Mouse (Mus musculus) kidney, postnatal 0 days (tissue): ENCODE data around the gene Pnliprp1. TPM values are rescaled to one million over a fixed set of nuclear protein-coding genes. Genes with fewer than 3 reads are reported as not detected.

Experiments used
- ATAC-seq: fragments of 200-750 bp; cut with Nextera tagmentation; replicated peaks from 2 replicates; pipeline ENCODE4 v1.8.0; 2017; ENCODE audit warnings: low read depth, moderate number of reproducible peaks, moderate TSS enrichment, moderate library complexity; ENCODE audit not compliant: low FRiP score
- DNase-seq: peaks from one replicate; pipeline ENCODE4 v3.0.0-alpha.2; 2016; ENCODE audit warnings: low spot score
- H3K27ac ChIP-seq: fragments of 300-500 bp; sonication (generic); 2 replicates; pipeline ENCODE4 v1.5.1; 2014; ENCODE audit warnings: mild to moderate bottlenecking
- H3K27me3 ChIP-seq: fragments of 300-500 bp; sonication (generic); 2 replicates; pipeline ENCODE4 v1.6.1; 2014; ENCODE audit warnings: low read length, mixed read lengths; ENCODE audit not compliant: insufficient read depth
- H3K36me3 ChIP-seq: fragments of 300-500 bp; sonication (generic); 2 replicates; pipeline ENCODE4 v1.6.1; 2014; ENCODE audit warnings: low read length, mixed read lengths; ENCODE audit not compliant: insufficient read depth
- H3K4me1 ChIP-seq: fragments of 300-500 bp; sonication (generic); replicated peaks from 2 replicates; pipeline ENCODE4 v1.6.1; 2014; ENCODE audit warnings: antibody characterized with exemption, low read length, mixed read lengths; ENCODE audit not compliant: insufficient read depth
- H3K4me2 ChIP-seq: fragments of 300-500 bp; sonication (generic); 2 replicates; pipeline ENCODE4 v1.6.1; 2014; ENCODE audit warnings: mild to moderate bottlenecking, low read length, moderate library complexity, mixed read lengths
- H3K4me3 ChIP-seq: fragments of 300-500 bp; sonication (generic); replicated peaks from 2 replicates; pipeline ENCODE4 v1.5.1; 2014; ENCODE audit warnings: low read depth, low read length
- H3K9ac ChIP-seq: fragments of 300-500 bp; sonication (generic); 2 replicates; pipeline ENCODE4 v1.6.1; 2014; ENCODE audit warnings: low read depth, low read length
- H3K9me3 ChIP-seq: fragments of 300-500 bp; sonication (generic); replicated peaks from 2 replicates; pipeline ENCODE4 v1.6.1; 2016; ENCODE audit warnings: low read length, inconsistent platforms, mixed read lengths
- CTCF ChIP-seq: IDR thresholded peaks from 2 replicates; pipeline ENCODE4 v1.5.1; 2016; ENCODE audit warnings: antibody characterized with exemption, low read depth, mild to moderate bottlenecking, moderate library complexity
- WGBS: fragments of 180-500 bp; shearing (Covaris S2); extraction: QIAGEN DNeasy Blood & Tissue Kit; methylation state at CpG from one replicate; pipeline ENCODE4 v1.1.7; 2014; 5-methylcytosine and 5-hydroxymethylcytosine counted together
- polyA plus RNA-seq: library from polyadenylated mRNA; unstranded; fragments of >200 nt; fragmentation: Nextera tagmentation; extraction: Ambion mirVana; gene quantifications from 2 replicates; pipeline ENCODE4 v1.2.1, GENCODE M21; 2015

Pnliprp1 gene
- polyA plus RNA-seq, 1 experiment from 2014 or later: not detected

DNA sequence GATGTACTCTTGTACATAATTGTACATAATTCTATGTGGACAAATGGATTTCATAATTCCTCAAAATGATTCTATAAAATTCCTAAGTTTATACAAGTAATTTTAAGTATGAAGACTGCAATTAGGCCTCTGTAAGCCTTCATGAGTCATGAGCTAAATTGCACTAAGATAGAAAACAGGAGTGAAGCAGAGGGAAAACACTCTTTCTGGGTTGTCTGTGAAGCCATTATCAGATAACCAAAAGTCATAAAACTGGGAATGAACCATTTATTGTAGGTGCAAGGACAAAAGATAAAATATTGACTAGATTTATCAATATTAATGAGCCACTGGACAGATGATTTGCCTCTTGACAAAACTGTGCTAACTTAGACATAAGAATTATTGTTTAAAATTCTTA lies 8.2 kb upstream of the Pnliprp1 start:
- Histone ChIP-seq H3K9ac (no peak overlapping the region), H3K9me3 (no peaks in the 10 kb centered on the region), H3K4me2 (no peak overlapping the region), H3K27ac (no peak overlapping the region), H3K4me3 (no peak overlapping the region), H3K4me1 (no peaks in the 10 kb centered on the region), H3K27me3 (no peaks in the 10 kb centered on the region), H3K36me3 (no peaks in the 10 kb centered on the region)
- no peak for TF ChIP-seq CTCF
- DNase-seq (no peak), ATAC-seq (no peak)

DNA sequence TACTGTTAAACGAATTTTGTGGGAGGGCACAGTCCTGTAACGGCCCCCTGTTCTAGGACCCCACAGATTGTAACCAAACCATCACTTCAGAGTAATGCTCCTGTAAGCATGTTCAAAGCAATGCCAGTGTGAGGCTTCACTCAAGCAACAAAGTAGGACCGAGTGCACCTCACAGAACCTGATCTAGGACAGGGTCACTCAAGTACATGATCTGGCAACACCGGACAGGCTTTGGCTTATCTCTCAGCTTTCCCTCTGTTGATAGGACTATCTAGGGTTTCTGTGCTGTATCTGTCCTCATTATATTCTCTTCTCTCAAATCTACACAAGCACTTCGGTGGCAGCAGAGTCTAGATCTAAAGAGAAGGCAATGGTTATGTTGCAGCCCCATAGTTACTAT lies 2.1 kb upstream of the Pnliprp1 start:
- H3K4me3 ChIP-seq: no peak overlapping the region
- no peak overlapping the region for H3K4me2 ChIP-seq
- H3K4me1 ChIP-seq: no peaks in the 10 kb centered on the region
- no peaks in the 10 kb centered on the region for H3K27me3 ChIP-seq
- DNase-seq: no peak
- H3K36me3 ChIP-seq: no peaks in the 10 kb centered on the region
- no peak for TF ChIP-seq CTCF
- no peak for ATAC-seq
- no peak overlapping the region for H3K27ac ChIP-seq
- WGBS: 78% methylated on average over 5 of the region's 5 CpGs
- H3K9me3 ChIP-seq: no peaks in the 10 kb centered on the region
- no peak overlapping the region for H3K9ac ChIP-seq

DNA sequence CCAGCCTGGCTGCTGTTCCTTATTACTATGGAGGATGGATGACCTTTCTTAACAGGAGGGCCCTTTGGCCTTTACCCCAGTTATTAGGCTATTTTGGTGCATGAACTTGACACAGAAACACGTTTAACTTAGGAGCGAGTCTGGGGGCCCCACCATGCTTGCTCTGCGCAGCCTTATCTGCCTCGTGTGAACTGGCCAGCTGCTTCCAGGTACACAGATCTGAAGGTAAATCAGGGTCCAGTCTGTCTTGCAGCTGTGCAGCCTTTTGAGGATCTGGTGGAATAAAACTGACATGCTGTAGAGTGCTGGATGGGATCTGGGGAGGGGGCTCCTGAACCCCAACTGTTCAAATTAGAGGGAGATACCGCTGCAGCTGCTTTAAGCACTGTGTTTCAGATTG lies 931 bp upstream of the Pnliprp1 start:
- no peak for TF ChIP-seq CTCF
- H3K9me3 ChIP-seq: no peaks in the 10 kb centered on the region
- no peaks in the 10 kb centered on the region for H3K4me1 ChIP-seq
- H3K4me3 ChIP-seq: no peak overlapping the region
- no peaks in the 10 kb centered on the region for H3K27me3 ChIP-seq
- H3K27ac ChIP-seq: no peak overlapping the region
- 72% methylated on average over 5 of the region's 5 CpGs for WGBS
- no peak for DNase-seq
- H3K4me2 ChIP-seq: no peak overlapping the region
- H3K36me3 ChIP-seq: no peaks in the 10 kb centered on the region
- H3K9ac ChIP-seq: no peak overlapping the region
- ATAC-seq: no peak

DNA sequence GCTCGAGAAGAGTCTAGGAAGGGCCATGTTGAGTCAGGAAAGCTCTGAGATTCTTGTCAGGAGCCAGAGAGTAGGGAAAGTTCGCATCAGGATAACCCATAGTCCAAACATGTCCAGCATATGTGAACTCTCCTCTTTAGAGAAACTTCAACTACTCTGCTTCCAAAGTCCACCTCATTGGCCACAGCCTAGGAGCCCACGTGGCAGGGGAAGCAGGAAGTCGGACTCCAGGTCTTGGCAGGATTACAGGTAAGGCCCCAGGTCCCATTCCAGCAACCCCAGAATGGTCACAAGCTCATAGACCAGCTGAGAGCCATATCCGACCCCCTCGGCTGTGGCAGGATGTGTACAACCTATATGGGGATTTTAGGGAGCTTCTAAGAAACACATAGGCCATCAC lies 4.5 kb downstream of the Pnliprp1 start:
- Histone ChIP-seq H3K9ac (no peak overlapping the region), H3K4me1 (no peaks in the 10 kb centered on the region), H3K4me3 (no peak overlapping the region), H3K9me3 (no peaks in the 10 kb centered on the region), H3K36me3 (no peaks in the 10 kb centered on the region), H3K4me2 (no peak overlapping the region), H3K27me3 (no peaks in the 10 kb centered on the region), H3K27ac (no peak overlapping the region)
- 82% methylated on average over 6 of the region's 6 CpGs for WGBS
- ATAC-seq: no peak
- no peak for DNase-seq
- TF ChIP-seq CTCF: no peak

DNA sequence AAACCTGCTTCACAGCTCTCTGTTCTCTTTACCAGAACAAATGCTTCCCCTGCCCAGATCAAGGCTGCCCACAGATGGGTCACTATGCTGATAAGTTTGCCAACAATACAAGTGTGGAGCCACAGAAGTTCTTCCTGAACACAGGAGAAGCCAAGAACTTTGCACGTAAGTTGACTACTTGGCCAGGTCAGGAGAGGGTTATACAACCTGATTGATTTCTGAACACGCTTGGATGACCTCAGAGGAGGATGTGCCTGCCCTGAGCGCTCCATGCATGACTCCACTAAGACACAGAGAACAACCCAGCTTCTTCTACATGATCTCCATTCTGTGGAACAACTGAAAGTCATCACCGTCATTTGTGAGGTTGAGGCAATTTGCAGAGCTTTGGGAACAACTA lies 9.4 kb downstream of the Pnliprp1 start:
- DNase-seq: no peak
- Histone ChIP-seq H3K9me3 (no peaks in the 10 kb centered on the region), H3K27ac (no peak overlapping the region), H3K4me3 (no peak overlapping the region), H3K27me3 (no peaks in the 10 kb centered on the region), H3K36me3 (no peaks in the 10 kb centered on the region), H3K9ac (no peak overlapping the region), H3K4me2 (no peak overlapping the region), H3K4me1 (no peaks in the 10 kb centered on the region)
- WGBS: 56% methylated on average over 4 of the region's 4 CpGs
- ATAC-seq: no peak
- TF ChIP-seq CTCF: no peak

DNA sequence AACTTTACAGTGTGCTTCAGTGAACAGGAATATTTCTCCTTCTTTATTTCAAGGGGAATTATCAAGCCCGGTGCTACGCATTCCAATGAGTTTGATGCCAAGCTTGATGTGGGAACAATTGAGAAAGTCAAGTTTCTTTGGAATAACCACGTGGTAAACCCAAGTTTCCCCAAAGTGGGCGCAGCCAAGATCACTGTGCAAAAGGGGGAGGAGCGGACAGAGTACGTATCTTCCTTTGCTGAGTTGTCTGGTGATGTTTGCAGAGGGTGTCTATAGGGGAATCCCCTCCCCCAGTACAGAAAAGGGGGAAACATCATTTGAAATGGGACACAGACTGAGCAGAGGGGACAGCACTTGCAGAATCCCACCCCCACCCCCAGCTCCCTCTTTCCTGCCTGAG lies 12.3 kb downstream of the Pnliprp1 start:
- no peaks in the 10 kb centered on the region for H3K36me3 ChIP-seq
- no peaks in the 10 kb centered on the region for H3K9me3 ChIP-seq
- no peak overlapping the region for H3K27ac ChIP-seq
- H3K9ac ChIP-seq: no peak overlapping the region
- 76% methylated on average over 6 of the region's 6 CpGs for WGBS
- ATAC-seq (no peak), DNase-seq (no peak)
- no peaks in the 10 kb centered on the region for H3K4me1 ChIP-seq
- no peak overlapping the region for H3K4me2 ChIP-seq
- no peak overlapping the region for H3K4me3 ChIP-seq
- no peaks in the 10 kb centered on the region for H3K27me3 ChIP-seq
- TF ChIP-seq CTCF: no peak

DNA sequence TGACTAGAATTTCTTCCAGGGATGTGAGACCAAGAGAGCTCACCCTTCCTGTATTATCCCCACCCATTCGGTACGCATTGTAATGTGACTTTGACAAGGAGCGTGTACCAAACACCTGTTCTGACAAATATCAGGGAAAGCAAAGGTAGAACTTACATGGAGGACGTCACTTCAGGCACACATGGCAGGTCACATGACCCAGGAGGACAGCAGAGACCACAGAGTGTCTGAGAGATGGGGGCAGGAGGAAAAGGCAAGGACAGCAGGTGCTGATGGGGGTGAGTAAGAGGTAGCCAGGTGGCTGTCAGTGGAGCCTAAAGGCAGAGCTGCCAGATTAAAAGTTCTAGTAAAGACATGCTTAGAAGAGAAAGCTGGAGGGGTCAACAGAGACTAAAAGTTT lies 14.0 kb downstream of the Pnliprp1 start:
- Histone ChIP-seq H3K27me3 (no peaks in the 10 kb centered on the region), H3K36me3 (no peaks in the 10 kb centered on the region), H3K4me1 (no peaks in the 10 kb centered on the region), H3K27ac (no peak overlapping the region), H3K4me2 (no peak overlapping the region), H3K4me3 (no peak overlapping the region), H3K9me3 (no peaks in the 10 kb centered on the region), H3K9ac (no peak overlapping the region)
- DNase-seq: no peak
- ATAC-seq: no peak
- TF ChIP-seq CTCF: no peak
- WGBS: 83% methylated on average over 4 of the region's 4 CpGs
